Mouse (Mus musculus) kidney, embryonic 16.5 days (tissue): ENCODE data around the gene Tmem30a. TPM values are rescaled to one million over a fixed set of nuclear protein-coding genes. Genes with fewer than 3 reads are reported as not detected.

ENCODE experiments used
- ATAC-seq: fragments of 200-750 bp; cut with Nextera tagmentation; 2 replicates; pipeline ENCODE4 v1.8.0; 2017; ENCODE audit warnings: moderate TSS enrichment; ENCODE audit not compliant: low FRiP score, low TSS enrichment
- H3K27ac ChIP-seq: fragments of 300-500 bp; sonication (generic); 2 replicates; pipeline ENCODE4 v1.5.1; 2014; ENCODE audit warnings: low read length
- H3K27me3 ChIP-seq: fragments of 300-500 bp; sonication (generic); 2 replicates; pipeline ENCODE4 v1.6.1; 2014; ENCODE audit warnings: low read length, control low read depth, mixed read lengths; ENCODE audit not compliant: insufficient read depth
- H3K36me3 ChIP-seq: fragments of 300-500 bp; sonication (generic); 2 replicates; pipeline ENCODE4 v1.6.1; 2014; ENCODE audit warnings: low read length, control low read depth, mixed read lengths; ENCODE audit not compliant: insufficient read depth
- H3K4me1 ChIP-seq: fragments of 300-500 bp; sonication (generic); 2 replicates; pipeline ENCODE4 v1.6.1; 2014; ENCODE audit warnings: low read length, control low read depth, mixed read lengths; ENCODE audit not compliant: insufficient read depth
- H3K4me2 ChIP-seq: fragments of 300-500 bp; sonication (generic); replicated peaks from 2 replicates; pipeline ENCODE4 v1.6.1; 2014; ENCODE audit warnings: low read depth, low read length
- H3K4me3 ChIP-seq: fragments of 300-500 bp; sonication (generic); 2 replicates; pipeline ENCODE4 v1.5.1; 2014; ENCODE audit warnings: mild to moderate bottlenecking, low read length
- H3K9ac ChIP-seq: fragments of 300-500 bp; sonication (generic); replicated peaks from 2 replicates; pipeline ENCODE4 v1.6.1; 2014; ENCODE audit warnings: low read length
- H3K9me3 ChIP-seq: fragments of 300-500 bp; sonication (generic); 2 replicates; pipeline ENCODE4 v1.6.1; 2016; ENCODE audit warnings: low read length, control low read depth
- WGBS: fragments of 180-500 bp; shearing (Covaris S2); extraction: QIAGEN DNeasy Blood & Tissue Kit; methylation state at CpG from one replicate; pipeline ENCODE4 v1.1.7; 2014; 5-methylcytosine and 5-hydroxymethylcytosine counted together
- polyA plus RNA-seq: library from polyadenylated mRNA; unstranded; fragments of >200 nt; fragmentation: Nextera tagmentation; extraction: Ambion mirVana; gene quantifications from 2 replicates; pipeline ENCODE4 v1.2.1, GENCODE M21; 2015

Tmem30a gene
- polyA plus RNA-seq, 1 experiment from 2014 or later = 86.2 TPM

DNA sequence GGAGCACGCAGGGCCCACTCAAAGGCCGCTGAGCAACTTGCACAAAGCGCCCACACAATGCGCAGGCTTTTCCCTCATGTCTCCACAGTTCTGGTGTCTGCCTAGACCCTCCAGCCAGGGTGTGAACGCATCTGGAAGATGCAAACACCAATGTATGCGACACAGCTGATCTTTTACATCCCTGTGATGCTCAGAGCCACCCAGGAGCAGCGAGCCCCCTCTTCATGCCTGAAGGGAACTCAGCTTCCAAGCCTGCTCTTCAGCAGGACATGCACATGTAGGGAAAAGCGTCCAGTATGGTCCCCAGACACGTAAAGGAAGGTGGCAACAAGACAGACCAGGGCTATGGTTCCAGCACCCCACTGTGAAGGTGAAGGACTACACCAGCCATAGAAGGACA lies 73.2 kb downstream of the Tmem30a start:
- Histone ChIP-seq H3K27ac (no peak overlapping the region; the same call in 1 of the 2 replicates), H3K4me1 (peaks cover 28% of the 10 kb centered on the region), H3K4me3 (no peak overlapping the region), H3K27me3 (peaks cover 17% of the 10 kb centered on the region), H3K9ac (0 out of 2 replicates have a peak overlapping the region, but pooled peaks have one; percentile 5), H3K4me2 (peak overlapping the region; percentile 90), H3K9me3 (peaks cover 3% of the 10 kb centered on the region; the same call in 1 of the 2 replicates), H3K36me3 (no peaks in the 10 kb centered on the region)
- whole genome bisulfite sequencing = 44% methylated on average over 9 of the region's 9 CpGs
- ATAC-seq = no peak

DNA sequence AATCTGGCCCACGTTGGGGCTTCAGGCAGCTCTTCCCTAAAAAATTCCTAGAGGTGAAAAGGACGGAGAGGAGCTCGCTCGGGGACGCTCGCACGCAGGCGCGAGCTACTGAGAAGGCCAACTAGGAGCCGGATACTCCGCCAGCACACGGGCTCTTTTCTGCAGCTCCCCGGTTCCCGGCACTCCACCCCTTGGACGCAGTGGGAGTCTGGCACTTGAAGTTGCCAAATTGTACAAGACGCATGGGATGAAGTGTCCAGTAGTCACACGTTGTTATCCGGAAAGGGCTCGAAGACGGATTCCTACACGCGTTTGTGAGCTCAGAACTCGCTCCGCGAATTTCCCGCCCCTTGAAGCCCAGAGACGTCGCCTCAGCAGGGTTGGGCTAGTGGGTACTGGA lies 73.9 kb downstream of the Tmem30a start:
- Histone ChIP-seq H3K9me3 (peaks cover 3% of the 10 kb centered on the region; the same call in 1 of the 2 replicates), H3K4me2 (peak overlapping the region; percentile 90), H3K36me3 (no peaks in the 10 kb centered on the region), H3K27ac (peak overlapping the region; percentile 79), H3K9ac (peak overlapping the region; percentile 72; the same call in 1 of the 2 replicates), H3K27me3 (peaks cover 17% of the 10 kb centered on the region), H3K4me1 (peaks cover 35% of the 10 kb centered on the region), H3K4me3 (peak overlapping the region; percentile 65)
- under 1% methylated on average over 28 of the region's 28 CpGs for WGBS
- no peak for ATAC-seq

Other genes with a start within 250 kb of the Tmem30a start
- 29.5 and 33.0 TPM in 2 replicates for gene Col12a1, start 74.7 kb downstream of the Tmem30a start, polyA plus RNA-seq
- 692 and 698 TPM in 2 replicates for gene Cox7a2, start 33.6 kb downstream of the Tmem30a start, polyA plus RNA-seq
- gene Filip1, start 219.3 kb upstream of the Tmem30a start, polyA plus RNA-seq = 5.2 and 5.7 TPM in 2 replicates